Mouse (Mus musculus): ENCODE data around the gene Vwa5b1. TPM values are rescaled to one million over a fixed set of nuclear protein-coding genes. Genes with fewer than 3 reads are reported as not detected.

The Vwa5b1 gene
- total RNA-seq, 2 experiments from 2014 or later, result not detected

GRCm38 (mm10) chr4:138576661-138577060 is 59.0 kb downstream of the Vwa5b1 start:
- no peak for DNase-seq

DNA sequence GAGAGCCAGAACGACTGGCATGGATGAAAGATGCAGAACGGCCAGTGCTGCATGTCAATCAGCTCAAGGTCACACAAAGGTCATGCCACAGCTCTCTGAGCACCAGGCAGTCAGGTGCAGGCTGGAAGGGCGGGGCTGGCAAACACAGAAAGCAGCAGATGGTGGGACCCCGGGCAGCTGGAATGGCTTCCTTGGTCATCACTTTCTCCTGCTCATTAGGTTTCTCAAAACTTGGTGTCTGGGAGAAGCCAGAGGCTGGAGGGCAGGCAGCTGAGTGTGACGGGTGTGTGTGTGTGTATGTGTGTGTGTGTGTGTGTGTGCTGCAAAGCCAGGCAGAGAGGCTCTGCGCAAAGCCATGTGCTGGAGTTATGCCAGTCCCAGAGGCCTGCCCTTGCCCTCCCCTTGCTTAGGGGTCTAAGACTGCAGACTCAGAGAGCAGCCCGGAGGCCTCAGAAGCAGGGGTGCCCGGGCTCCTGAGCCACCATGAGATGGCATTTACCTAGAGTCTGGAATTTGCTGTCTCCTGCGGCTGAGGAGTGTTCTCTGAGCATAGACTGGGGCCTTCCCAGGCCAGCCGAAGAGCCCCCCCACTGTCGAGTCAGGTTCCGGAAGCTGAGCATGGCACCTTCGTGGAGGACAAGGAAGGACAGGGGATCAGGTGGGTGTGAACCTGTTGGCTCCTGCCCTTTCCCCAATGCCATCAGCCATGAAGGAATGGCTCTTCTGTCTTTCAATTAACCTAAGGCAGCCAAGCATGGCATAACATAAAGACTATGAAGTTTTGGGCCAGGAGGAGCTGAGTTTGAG is 60.7 kb downstream of the Vwa5b1 start:
- DNase-seq, result no peak

DNA sequence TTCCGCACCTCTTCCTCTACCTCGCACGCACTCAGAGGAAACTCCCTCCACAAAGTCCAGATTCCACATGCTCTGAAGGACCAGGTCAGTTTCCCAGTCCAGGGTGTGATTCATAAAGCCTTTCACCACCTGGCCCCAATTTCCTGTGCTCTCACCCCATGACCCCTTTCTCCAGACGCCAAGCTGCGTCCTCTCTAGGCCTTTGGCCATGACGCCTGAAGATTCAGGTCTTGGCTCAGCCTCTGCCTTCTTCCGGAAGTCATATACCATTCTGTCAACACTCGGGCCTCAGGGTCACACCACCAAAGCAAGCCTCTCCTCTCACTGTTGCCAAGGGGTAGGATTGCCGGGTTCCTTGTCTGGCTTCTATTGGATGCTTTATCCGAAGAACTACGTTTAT is 65.8 kb downstream of the Vwa5b1 start:
- DNase-seq, result no peak

DNA sequence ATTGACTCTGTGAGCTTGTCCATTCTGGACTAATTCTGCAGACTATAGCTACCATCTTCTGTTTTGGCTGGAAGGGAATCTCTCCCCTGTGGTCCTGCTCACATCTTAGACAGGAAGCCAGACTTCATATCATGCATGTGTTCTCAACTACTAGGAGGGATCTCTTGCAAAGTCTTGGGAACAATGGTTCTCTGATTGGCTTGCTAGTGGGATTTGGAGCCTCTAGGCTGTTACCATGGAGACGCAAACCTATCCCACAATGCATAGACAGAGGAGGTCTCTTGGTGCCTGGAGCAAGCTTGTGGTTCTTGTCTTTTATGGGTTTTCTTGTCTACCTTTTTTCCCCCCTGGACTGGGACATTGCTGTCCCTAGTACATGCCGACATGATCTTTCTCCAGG is 67.4 kb downstream of the Vwa5b1 start:
- no peak for DNase-seq

DNA sequence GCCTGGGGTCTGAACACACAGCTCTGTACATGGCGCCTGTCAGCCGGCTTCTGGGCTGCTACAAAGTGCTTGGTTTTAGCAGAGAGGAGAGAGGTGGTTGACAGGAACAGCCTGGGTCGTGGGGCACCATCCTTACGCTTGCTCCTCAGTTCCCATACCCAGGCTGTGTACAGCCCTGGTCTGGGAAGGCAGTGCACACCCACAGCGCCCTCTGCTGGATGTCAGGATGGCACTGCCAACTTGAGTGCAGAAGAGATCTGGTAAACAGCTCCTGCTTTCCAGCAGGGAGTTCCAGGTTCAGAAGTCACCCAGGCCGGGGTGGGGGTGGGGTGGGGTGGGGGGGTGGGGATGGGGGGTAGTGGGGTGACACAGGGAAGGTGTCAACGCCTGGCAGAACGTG is 73.7 kb downstream of the Vwa5b1 start:
- DNase-seq, result peak; percentile 55

- peak; percentile 70 for DNase-seq
These were observed 80.2 kb downstream of the Vwa5b1 start for GRCm38 (mm10) chr4:138555531-138555930.

DNA sequence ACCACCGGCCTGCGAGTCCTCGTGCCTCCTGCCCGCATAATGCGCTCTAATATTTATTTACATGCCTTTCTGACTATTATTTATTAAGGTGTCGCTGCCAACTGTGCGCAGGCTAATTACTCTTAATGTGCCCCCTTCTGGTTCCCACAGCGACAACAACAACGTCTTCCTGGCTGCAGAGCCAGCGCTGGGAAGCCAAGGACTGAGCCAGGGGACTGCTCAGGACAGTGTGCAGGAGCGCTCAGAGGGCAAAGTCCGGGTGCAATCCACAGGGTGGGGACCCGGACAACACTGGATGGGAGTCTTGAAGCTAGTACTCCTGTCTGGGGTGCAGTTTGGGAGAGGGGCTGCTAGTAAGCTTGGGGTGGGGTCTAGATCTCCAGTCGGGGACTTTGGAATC is 80.8 kb downstream of the Vwa5b1 start:
- no peak for DNase-seq

DNA sequence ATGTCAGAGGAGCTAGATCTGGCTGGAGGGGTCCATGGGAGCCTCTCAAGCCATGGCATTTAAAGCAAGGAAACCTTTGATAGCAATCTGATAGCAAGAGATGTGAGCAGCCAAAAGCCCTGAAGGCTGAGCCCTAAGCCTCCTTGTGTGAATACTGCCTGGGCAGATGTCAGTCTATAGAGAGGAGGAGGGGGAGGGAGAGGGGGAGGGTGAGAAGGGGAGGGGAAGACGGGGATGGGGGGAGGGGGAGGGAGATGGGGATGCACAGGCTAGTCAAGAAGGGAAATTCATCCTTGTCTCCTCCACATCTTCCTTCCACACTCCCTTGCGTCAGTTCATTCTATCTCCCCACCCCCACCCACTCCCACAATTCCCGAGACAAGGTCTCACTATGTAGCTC is 81.4 kb downstream of the Vwa5b1 start:
- DNase-seq, result no peak

DNA sequence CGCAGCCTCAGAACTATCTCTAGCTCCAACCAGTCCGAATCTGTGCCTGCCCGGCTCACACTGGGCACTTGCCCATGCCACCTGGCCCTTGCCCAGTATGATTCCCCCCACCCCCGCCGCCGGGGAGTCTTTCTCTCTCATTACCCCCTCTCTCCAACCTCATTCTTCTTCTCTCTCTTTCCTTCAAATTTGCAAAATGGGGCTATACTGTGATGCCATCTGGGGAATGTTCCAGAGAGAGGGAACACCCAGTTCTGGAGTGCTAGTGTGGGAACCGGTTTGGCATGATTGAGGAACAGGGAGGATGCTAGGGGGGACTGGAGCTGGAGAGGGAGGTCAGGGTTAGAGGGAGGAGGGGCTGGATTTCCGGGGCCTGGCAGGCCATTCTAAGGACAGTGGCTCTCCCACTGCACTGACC is 82.2 kb downstream of the Vwa5b1 start:
- no peak for DNase-seq

GRCm38 (mm10) chr4:138553116-138553515 is 82.6 kb downstream of the Vwa5b1 start:
- no peak for DNase-seq

- no peak for DNase-seq
These were observed 84.1 kb downstream of the Vwa5b1 start for GRCm38 (mm10) chr4:138551601-138552000.

GRCm38 (mm10) chr4:138550557-138550956 is 85.1 kb downstream of the Vwa5b1 start:
- DNase-seq, result no peak

DNA sequence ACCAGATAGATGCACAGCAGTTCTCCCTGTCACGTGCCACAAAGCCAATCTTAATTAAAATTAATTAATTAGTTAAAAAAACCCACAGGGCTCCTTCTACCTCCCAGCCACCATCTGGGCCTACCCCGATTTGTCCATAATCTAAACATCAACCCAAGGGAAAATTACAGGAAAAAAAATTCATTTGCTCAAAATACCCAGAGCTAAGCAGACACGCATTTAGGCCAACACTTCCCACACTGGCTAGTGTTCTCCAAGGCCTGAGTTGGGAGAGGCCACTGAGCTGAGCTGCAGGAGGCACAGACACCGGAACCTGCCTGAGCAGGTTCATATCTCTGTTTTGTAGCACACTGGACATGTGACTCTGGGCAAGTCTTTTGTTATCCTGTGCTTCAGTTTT is 86.7 kb downstream of the Vwa5b1 start:
- DNase-seq, result no peak

- DNase-seq, result no peak
These were observed 87.5 kb downstream of the Vwa5b1 start for GRCm38 (mm10) chr4:138548124-138548561.

- no peak for DNase-seq
These were observed 88.1 kb downstream of the Vwa5b1 start for GRCm38 (mm10) chr4:138547556-138547955.

DNA sequence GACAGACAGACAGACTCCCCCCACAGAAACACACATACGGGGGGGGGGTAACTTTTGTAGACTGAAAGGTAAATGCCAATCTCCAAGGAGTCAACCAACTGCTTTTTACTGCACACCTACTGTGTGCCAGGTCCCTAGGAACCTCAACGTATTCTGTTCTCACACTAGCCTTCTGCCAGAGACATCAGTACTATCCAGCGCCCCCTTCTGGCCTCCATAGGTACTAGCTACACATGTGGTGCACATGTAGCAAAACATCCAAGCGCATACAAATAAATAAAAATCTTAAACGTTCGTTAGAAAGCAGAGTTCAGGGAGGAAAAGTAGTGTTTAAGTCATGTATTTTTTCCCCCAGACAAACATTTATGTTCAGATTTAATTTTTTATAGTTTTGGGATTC is 88.6 kb downstream of the Vwa5b1 start:
- no peak for DNase-seq

DNA sequence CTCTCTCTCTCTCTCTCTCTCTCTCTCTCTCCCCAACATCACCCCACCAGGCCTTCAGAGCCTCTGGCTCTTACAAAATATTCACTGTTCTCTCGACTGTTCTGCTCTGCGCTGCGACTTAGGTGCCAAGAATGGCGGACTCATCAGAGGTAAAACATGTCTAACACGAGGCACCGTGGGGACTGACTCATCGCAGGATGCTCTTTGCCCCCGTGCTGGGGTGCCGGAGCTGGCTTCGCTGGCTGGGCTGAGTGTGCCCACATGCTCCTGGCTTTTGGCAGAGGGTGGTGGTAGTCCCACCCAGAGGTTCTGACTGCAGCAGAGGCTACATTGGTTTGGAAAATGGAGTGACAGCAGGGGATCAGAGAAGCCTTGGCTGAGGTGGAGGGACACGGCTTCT is 89.4 kb downstream of the Vwa5b1 start:
- DNase-seq, result no peak

DNA sequence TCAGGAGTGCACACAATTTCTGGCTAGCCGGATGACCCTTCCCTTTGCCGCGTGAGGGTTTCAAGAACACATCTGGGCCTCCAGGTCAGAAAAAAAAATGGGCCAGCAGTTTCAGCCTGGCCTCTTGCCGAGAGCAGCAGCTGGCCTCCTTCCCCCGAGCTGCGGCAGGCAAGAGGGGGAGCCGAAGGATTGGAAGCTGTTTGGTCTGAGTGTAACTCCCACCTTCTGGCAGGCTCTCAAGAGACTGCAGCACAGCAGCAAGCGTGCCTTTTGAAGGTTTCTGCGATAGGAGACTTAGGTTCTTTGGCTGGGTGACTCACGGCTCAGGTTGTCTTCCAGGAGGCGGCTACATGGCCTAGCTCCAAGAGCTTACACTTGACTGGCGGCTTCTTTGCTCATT is 92.5 kb downstream of the Vwa5b1 start:
- DNase-seq, result peak; percentile 57

GRCm38 (mm10) chr4:138538084-138538449 is 97.6 kb downstream of the Vwa5b1 start:
- DNase-seq, result no peak

- DNase-seq, result no peak
These were observed 98.2 kb downstream of the Vwa5b1 start for GRCm38 (mm10) chr4:138537210-138538083.

GRCm38 (mm10) chr4:138535610-138536009 is 100.1 kb downstream of the Vwa5b1 start:
- no peak for DNase-seq

DNA sequence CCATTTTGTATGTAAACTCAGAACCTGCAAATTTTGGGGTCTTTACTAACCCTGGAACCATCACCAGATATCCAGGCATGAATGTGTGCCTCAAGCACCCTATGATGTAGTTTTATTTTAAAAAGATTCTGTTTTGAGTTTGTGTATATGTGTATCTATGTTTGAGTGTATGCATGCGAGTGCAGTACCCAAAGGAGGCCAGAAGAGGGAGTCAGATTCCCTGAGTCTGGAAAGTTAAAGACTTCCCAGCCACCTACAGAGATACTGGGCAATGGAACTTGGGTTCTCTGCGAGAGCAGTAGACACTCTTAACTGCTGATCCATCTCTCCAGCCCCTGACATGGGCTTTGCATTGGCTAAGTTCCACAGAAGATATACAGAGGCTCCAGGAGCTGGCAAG is 101.8 kb downstream of the Vwa5b1 start:
- DNase-seq, result no peak

DNA sequence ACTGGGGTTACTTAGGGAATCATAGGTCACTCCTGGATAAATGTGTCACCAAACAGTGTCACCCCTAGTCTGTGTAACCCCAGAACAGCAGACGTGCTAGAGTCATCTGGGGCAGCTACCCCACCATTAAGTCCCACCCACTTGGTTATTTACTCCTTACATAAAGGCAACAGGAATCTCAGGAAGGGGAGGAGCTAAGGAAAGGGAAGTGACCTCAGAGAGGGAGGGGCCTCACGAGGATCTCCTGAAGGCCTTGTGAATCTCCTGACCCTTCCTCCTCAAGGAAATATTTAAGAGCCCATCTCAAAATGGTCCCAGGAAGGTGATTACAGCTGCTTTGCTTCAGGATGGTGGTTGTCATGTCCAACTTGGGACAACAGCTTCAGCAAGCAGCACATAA is 103.9 kb downstream of the Vwa5b1 start:
- no peak for DNase-seq
